Mouse (Mus musculus): ENCODE results near the gene Sec16a. TPM values are rescaled to one million over a fixed set of nuclear protein-coding genes. Genes with fewer than 3 reads are reported as not detected.
A peak's percentile ranks its signal among the peaks of the same experiment; 100 is the strongest.

The Sec16a gene
- polyA plus RNA-seq, 1 experiment from 2014 or later, result 12.9 TPM

GRCm38 (mm10) chr2:26441261-26441660, 3.8 kb downstream of the Sec16a start:
- DNase-seq (ENCODE audit: low spot score), result no peak

GRCm38 (mm10) chr2:26439671-26440070, 5.3 kb downstream of the Sec16a start:
- DNase-seq (ENCODE audit: low spot score), result no peak

- DNase-seq (ENCODE audit: low spot score), result no peak
Measured at GRCm38 (mm10) chr2:26438373-26438772, 6.6 kb downstream of the Sec16a start.

GRCm38 (mm10) chr2:26437221-26437620, 7.8 kb downstream of the Sec16a start:
- no peak for DNase-seq (ENCODE audit: low spot score)

- no peak for DNase-seq (ENCODE audit: low spot score)
Measured at GRCm38 (mm10) chr2:26434791-26435572, 10.0 kb downstream of the Sec16a start.

- DNase-seq (ENCODE audit: low spot score), result no peak
Measured at GRCm38 (mm10) chr2:26429851-26430250, 15.2 kb downstream of the Sec16a start.

- DNase-seq (ENCODE audit: low spot score), result no peak
Measured at GRCm38 (mm10) chr2:26424541-26424940, 20.5 kb downstream of the Sec16a start.

- no peak for DNase-seq (ENCODE audit: low spot score)
Measured at GRCm38 (mm10) chr2:26423086-26423485, 21.9 kb downstream of the Sec16a start.

- DNase-seq (ENCODE audit: low spot score), result no peak
Measured at GRCm38 (mm10) chr2:26421969-26422368, 23.0 kb downstream of the Sec16a start.

- no peak for DNase-seq (ENCODE audit: low spot score)
Measured at GRCm38 (mm10) chr2:26418120-26418519, 26.9 kb downstream of the Sec16a start.

- no peak for DNase-seq (ENCODE audit: low spot score)
Measured at GRCm38 (mm10) chr2:26417066-26417465, 27.9 kb downstream of the Sec16a start.

- DNase-seq (ENCODE audit: low spot score), result no peak
Measured at GRCm38 (mm10) chr2:26410931-26411411, 34.0 kb downstream of the Sec16a start.

- peak; percentile 12 for DNase-seq (ENCODE audit: low spot score)
Measured at GRCm38 (mm10) chr2:26410091-26410490, 34.9 kb downstream of the Sec16a start.

- no peak for DNase-seq (ENCODE audit: low spot score)
Measured at GRCm38 (mm10) chr2:26409362-26409761, 35.7 kb downstream of the Sec16a start.

GRCm38 (mm10) chr2:26408515-26409356, 36.3 kb downstream of the Sec16a start, which contains the start of gene Inpp5e:
Gene Inpp5e (minus strand): TSS chr2:26409203.
- peak; percentile 89 for DNase-seq (ENCODE audit: low spot score)

- DNase-seq (ENCODE audit: low spot score), result no peak
Measured at GRCm38 (mm10) chr2:26403306-26403705, 41.7 kb downstream of the Sec16a start.

GRCm38 (mm10) chr2:26402265-26402664, 42.8 kb downstream of the Sec16a start:
- DNase-seq (ENCODE audit: low spot score), result no peak

GRCm38 (mm10) chr2:26401023-26401422, 44.0 kb downstream of the Sec16a start:
- no peak for DNase-seq (ENCODE audit: low spot score)

- DNase-seq (ENCODE audit: low spot score), result no peak
Measured at GRCm38 (mm10) chr2:26400296-26400695, 44.7 kb downstream of the Sec16a start.

GRCm38 (mm10) chr2:26399647-26400046, 45.4 kb downstream of the Sec16a start:
- no peak for DNase-seq (ENCODE audit: low spot score)

- DNase-seq (ENCODE audit: low spot score), result no peak
Measured at GRCm38 (mm10) chr2:26398978-26399377, 46.0 kb downstream of the Sec16a start.

- DNase-seq (ENCODE audit: low spot score), result no peak
Measured at GRCm38 (mm10) chr2:26391617-26392016, 53.4 kb downstream of the Sec16a start.

Data from thymus, postnatal 0 days (tissue).